Mouse (Mus musculus) bone marrow, adult 2 months (tissue): ENCODE data around the gene Thap4.

ENCODE experiments used
- CTCF ChIP-seq: fragments of 200-500 bp; IDR thresholded peaks from 2 replicates; pipeline ENCODE4 v1.5.1; 2011; ENCODE audit warnings: low read length, control low read depth; ENCODE audit not compliant: control insufficient read depth, insufficient read depth
- POLR2A ChIP-seq: fragments of 200-500 bp; IDR thresholded peaks from 2 replicates; pipeline ENCODE4 v1.6.1; 2011; ENCODE audit warnings: low read depth, mild to moderate bottlenecking, control low read depth, low read length, borderline replicate concordance; ENCODE audit not compliant: control insufficient read depth

DNA sequence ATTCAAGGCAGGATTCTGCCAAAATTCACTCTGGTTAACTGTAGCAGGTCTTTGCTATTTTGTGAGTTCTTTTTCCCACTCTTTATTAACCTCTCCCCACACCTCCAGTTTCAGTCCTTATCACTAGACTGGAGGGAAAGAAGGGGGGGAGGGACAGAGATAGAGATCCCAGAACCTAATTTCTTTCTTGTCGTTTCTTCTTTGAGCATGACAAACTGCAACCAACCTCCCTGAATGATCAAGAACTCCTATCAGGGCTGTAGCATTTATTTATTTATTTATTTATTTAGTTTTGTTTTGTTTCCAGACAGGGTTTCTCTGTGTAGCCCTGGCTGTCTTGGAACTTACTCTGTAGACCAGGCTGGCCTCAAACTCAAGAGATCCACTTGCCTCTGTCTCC, 52.6 kb downstream of the Thap4 start:
- TF ChIP-seq POLR2A (no peak), CTCF (no peak)
